Mouse (Mus musculus): ENCODE results near the gene Sh3bgrl3. TPM values are rescaled to one million over a fixed set of nuclear protein-coding genes. Genes with fewer than 3 reads are reported as not detected.

The Sh3bgrl3 gene
- polyA plus RNA-seq, 1 experiment from 2014 or later, result 215 TPM

DNA sequence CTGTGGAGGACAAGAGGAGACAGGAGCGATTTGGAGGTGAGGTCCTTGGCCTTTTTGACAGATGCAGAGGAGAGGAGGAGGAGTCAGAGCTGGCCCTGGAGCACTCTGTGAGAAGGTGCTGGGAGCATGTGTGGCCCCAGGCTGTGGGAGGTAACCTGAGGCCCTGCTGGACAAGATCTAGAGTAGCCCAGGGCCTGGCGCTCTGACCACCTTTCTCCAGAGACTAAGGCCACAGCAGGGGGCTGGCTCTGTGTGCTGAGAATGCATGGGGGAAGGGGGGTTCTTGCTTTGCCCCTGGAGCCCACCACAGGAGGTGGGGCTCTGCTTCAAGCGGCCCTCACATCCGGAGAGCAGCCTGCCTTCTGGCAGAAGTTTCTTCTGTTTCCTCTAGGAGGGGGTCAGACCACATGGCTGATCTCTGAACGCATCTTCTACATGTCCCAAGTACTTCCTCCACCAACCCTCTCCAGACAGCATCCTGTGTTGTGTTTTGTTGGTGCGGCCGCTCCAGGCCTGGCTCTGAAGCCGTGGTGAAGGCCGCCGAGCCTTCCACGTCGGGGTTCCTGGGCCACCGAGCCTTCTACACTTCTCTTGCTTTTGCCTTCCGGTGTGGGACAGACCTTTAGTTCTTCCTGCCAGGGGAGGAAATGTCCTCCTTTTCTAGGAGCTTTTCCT, 10.3 kb downstream of the Sh3bgrl3 start:
- Histone ChIP-seq H3K27me3 (ENCODE audit: insufficient read depth, low read length) (no peaks in the 10 kb centered on the region), H3K4me3 (ENCODE audit: low read depth, low read length) (no peak overlapping the region), H3K9ac (replicated peaks) (no peak overlapping the region), H3K27ac (ENCODE audit: low read depth) (peak overlapping the region; percentile 69), H3K4me2 (ENCODE audit: low read depth, low read length) (no peak overlapping the region), H3K36me3 (replicated peaks; ENCODE audit: insufficient read depth, low read length) (no peaks in the 10 kb centered on the region), H3K9me3 (ENCODE audit: low read length) (no peaks in the 10 kb centered on the region), H3K4me1 (ENCODE audit: insufficient read depth) (peaks cover 42% of the 10 kb centered on the region)
- DNase-seq (no peak), ATAC-seq (peak; percentile 12; the same call in 1 of the 2 replicates)
- no peak for TF ChIP-seq CTCF (IDR thresholded peaks at IDR 0.05; ENCODE audit: low read depth)
- TF ChIP-seq EP300 (IDR thresholded peaks at IDR 0.05; ENCODE audit: low read depth), result no peak
- WGBS (ENCODE audit: insufficient replicate concordance), result 34% methylated on average over 14 of the region's 14 CpGs

- no peak overlapping the region for H3K9ac ChIP-seq (replicated peaks)
- WGBS (ENCODE audit: insufficient replicate concordance), result 30% methylated on average over 8 of the region's 8 CpGs
- DNase-seq, result peak; percentile 75
- H3K27ac ChIP-seq (ENCODE audit: low read depth), result peak overlapping the region; percentile 77
- H3K4me3 ChIP-seq (ENCODE audit: low read depth, low read length), result no peak overlapping the region
- ATAC-seq, result peak; percentile 59
- H3K9me3 ChIP-seq (ENCODE audit: low read length), result no peaks in the 10 kb centered on the region
- no peaks in the 10 kb centered on the region for H3K27me3 ChIP-seq (ENCODE audit: insufficient read depth, low read length)
- no peak overlapping the region for H3K4me2 ChIP-seq (ENCODE audit: low read depth, low read length)
- H3K36me3 ChIP-seq (replicated peaks; ENCODE audit: insufficient read depth, low read length), result no peaks in the 10 kb centered on the region
- peaks cover 46% of the 10 kb centered on the region for H3K4me1 ChIP-seq (ENCODE audit: insufficient read depth)
- TF ChIP-seq CTCF (IDR thresholded peaks at IDR 0.05; ENCODE audit: low read depth) (peak; percentile 24; the same call in 1 of the 2 replicates), EP300 (IDR thresholded peaks at IDR 0.05; ENCODE audit: low read depth) (0 out of 2 replicates have a peak, but pooled peaks have one; percentile 46)
Measured at GRCm38 (mm10) chr4:134117012-134117411, 11.6 kb downstream of the Sh3bgrl3 start.

DNA sequence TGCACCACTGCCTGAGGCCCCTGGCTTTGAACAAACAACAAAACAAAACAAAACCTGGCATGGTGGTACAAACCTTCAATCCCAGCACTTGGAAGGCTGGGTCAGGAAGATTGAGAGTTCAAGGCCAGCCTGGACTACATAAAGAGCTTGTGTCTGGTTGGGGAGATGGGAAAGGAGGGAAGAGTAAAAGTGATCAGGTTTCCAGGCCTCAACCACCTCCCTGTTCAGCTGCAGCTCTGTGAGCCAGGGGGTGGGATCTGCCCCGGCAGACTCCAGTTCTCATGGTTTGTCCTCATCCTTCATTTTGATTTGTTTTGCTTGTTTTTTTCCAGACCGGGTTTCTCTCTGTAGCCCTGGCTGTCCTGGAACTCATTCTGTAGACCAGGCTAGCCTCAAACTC, 12.1 kb downstream of the Sh3bgrl3 start:
- H3K9me3 ChIP-seq (ENCODE audit: low read length), result no peaks in the 10 kb centered on the region
- WGBS (ENCODE audit: insufficient replicate concordance), result 44% methylated on average over 2 of the region's 2 CpGs
- H3K27me3 ChIP-seq (ENCODE audit: insufficient read depth, low read length), result no peaks in the 10 kb centered on the region
- H3K9ac ChIP-seq (replicated peaks), result no peak overlapping the region
- no peaks in the 10 kb centered on the region for H3K36me3 ChIP-seq (replicated peaks; ENCODE audit: insufficient read depth, low read length)
- peak overlapping the region; percentile 77 for H3K27ac ChIP-seq (ENCODE audit: low read depth)
- no peak for TF ChIP-seq EP300 (IDR thresholded peaks at IDR 0.05; ENCODE audit: low read depth)
- TF ChIP-seq CTCF (IDR thresholded peaks at IDR 0.05; ENCODE audit: low read depth), result no peak
- peaks cover 46% of the 10 kb centered on the region for H3K4me1 ChIP-seq (ENCODE audit: insufficient read depth)
- ATAC-seq (no peak), DNase-seq (no peak)
- H3K4me3 ChIP-seq (ENCODE audit: low read depth, low read length), result no peak overlapping the region
- no peak overlapping the region for H3K4me2 ChIP-seq (ENCODE audit: low read depth, low read length)

GRCm38 (mm10) chr4:134115215-134116144, 13.1 kb downstream of the Sh3bgrl3 start:
- ATAC-seq (no peak), DNase-seq (no peak)
- Histone ChIP-seq H3K27me3 (ENCODE audit: insufficient read depth, low read length) (no peaks in the 10 kb centered on the region), H3K9me3 (ENCODE audit: low read length) (no peaks in the 10 kb centered on the region), H3K27ac (ENCODE audit: low read depth) (0 out of 2 replicates have a peak overlapping the region, but pooled peaks have one; percentile 77), H3K4me1 (ENCODE audit: insufficient read depth) (peaks cover 49% of the 10 kb centered on the region), H3K36me3 (replicated peaks; ENCODE audit: insufficient read depth, low read length) (no peaks in the 10 kb centered on the region), H3K9ac (replicated peaks) (no peak overlapping the region), H3K4me3 (ENCODE audit: low read depth, low read length) (no peak overlapping the region), H3K4me2 (ENCODE audit: low read depth, low read length) (no peak overlapping the region)
- TF ChIP-seq EP300 (IDR thresholded peaks at IDR 0.05; ENCODE audit: low read depth) (no peak), CTCF (IDR thresholded peaks at IDR 0.05; ENCODE audit: low read depth) (no peak)
- 79% methylated on average over 16 of the region's 16 CpGs for WGBS (ENCODE audit: insufficient replicate concordance)

DNA sequence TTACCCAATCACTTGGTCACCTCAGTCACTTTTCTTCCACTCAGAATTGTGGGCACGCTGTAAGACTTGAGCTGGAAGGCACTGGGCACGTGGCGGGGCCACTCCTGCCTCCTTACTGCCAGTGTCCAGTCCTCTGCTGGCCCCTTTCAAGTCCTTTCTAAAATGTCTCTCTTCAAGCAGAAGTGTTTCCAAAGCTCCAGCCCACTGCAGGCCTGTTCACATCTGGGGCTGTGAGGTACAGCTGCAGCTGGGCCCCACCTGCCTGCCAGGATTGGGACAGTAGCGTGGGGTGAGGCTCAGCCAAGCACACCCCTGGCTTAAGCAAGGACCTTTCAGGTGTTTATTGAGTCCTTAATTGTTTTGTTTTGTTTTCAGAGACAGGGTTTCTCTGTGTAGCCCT, 14.6 kb downstream of the Sh3bgrl3 start:
- no peaks in the 10 kb centered on the region for H3K9me3 ChIP-seq (ENCODE audit: low read length)
- peaks cover 42% of the 10 kb centered on the region for H3K4me1 ChIP-seq (ENCODE audit: insufficient read depth)
- no peak overlapping the region for H3K27ac ChIP-seq (ENCODE audit: low read depth)
- H3K36me3 ChIP-seq (replicated peaks; ENCODE audit: insufficient read depth, low read length), result no peaks in the 10 kb centered on the region
- DNase-seq (no peak), ATAC-seq (no peak)
- no peaks in the 10 kb centered on the region for H3K27me3 ChIP-seq (ENCODE audit: insufficient read depth, low read length)
- 84% methylated on average over 4 of the region's 4 CpGs for WGBS (ENCODE audit: insufficient replicate concordance)
- H3K4me3 ChIP-seq (ENCODE audit: low read depth, low read length), result no peak overlapping the region
- no peak for TF ChIP-seq CTCF (IDR thresholded peaks at IDR 0.05; ENCODE audit: low read depth)
- TF ChIP-seq EP300 (IDR thresholded peaks at IDR 0.05; ENCODE audit: low read depth), result no peak
- no peak overlapping the region for H3K9ac ChIP-seq (replicated peaks)
- no peak overlapping the region for H3K4me2 ChIP-seq (ENCODE audit: low read depth, low read length)

DNA sequence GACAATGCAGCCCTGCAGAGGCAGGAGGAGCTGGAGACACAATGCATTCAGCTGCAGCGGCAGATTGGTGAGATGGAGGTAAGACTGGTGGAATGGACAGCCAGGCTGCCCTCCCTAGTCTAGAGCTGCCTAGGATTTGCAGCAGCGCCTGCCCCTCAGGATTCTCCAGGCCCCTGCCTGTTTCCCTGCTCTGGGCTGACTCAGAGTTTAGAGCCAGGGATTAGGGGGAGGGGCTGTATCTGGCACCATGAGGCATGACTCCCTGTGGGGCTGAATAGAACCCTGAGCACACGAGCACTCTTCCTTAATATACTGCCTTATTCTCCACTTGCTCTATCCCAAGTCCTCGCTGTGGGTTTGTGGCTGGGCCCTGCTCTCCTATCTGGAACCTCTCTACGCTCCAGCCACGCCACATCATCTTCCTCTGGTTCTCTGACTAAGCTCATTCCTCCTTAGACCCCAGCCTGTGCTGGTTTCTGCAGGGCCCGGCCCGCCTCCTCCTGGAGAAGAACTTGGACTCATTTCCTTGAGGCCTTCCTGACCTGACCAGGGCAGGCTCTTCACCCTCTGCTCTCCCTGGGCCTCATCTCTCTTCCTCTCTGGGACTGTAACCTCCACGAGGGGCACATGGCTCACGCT, 15.1 kb downstream of the Sh3bgrl3 start:
- no peak overlapping the region for H3K9ac ChIP-seq (replicated peaks)
- DNase-seq (no peak), ATAC-seq (no peak)
- no peak overlapping the region for H3K4me2 ChIP-seq (ENCODE audit: low read depth, low read length)
- H3K27me3 ChIP-seq (ENCODE audit: insufficient read depth, low read length), result no peaks in the 10 kb centered on the region
- H3K4me1 ChIP-seq (ENCODE audit: insufficient read depth), result peaks cover 41% of the 10 kb centered on the region
- TF ChIP-seq EP300 (IDR thresholded peaks at IDR 0.05; ENCODE audit: low read depth), result no peak
- no peak for TF ChIP-seq CTCF (IDR thresholded peaks at IDR 0.05; ENCODE audit: low read depth)
- H3K27ac ChIP-seq (ENCODE audit: low read depth), result no peak overlapping the region
- H3K36me3 ChIP-seq (replicated peaks; ENCODE audit: insufficient read depth, low read length), result no peaks in the 10 kb centered on the region
- 56% methylated on average over 10 of the region's 10 CpGs for WGBS (ENCODE audit: insufficient replicate concordance)
- H3K9me3 ChIP-seq (ENCODE audit: low read length), result no peaks in the 10 kb centered on the region
- no peak overlapping the region for H3K4me3 ChIP-seq (ENCODE audit: low read depth, low read length)

All from liver, postnatal 0 days (tissue).